Mouse (Mus musculus) liver, embryonic 11.5 days (tissue): ENCODE measurements around the gene 1700029J07Rik. TPM values are rescaled to one million over a fixed set of nuclear protein-coding genes. Genes with fewer than 3 reads are reported as not detected.

ENCODE experiments used
- ATAC-seq: fragments of 200-750 bp; cut with Nextera tagmentation; replicated peaks from 2 replicates; pipeline ENCODE4 v1.8.0; 2017; ENCODE audit warnings: moderate number of reproducible peaks, mild to moderate bottlenecking, moderate TSS enrichment, moderate library complexity; ENCODE audit not compliant: low FRiP score
- DNase-seq: peaks from one replicate; pipeline ENCODE4 v3.0.0-alpha.2; 2017; ENCODE audit warnings: low spot score
- H3K27ac ChIP-seq: fragments of 300-500 bp; sonication (generic); 2 replicates; pipeline ENCODE4 v1.5.1; 2014; ENCODE audit warnings: mild to moderate bottlenecking, low read depth, low read length, control low read depth
- H3K27me3 ChIP-seq: fragments of 300-500 bp; sonication (generic); replicated peaks from 2 replicates; pipeline ENCODE4 v1.6.1; 2014; ENCODE audit warnings: low read length, mixed read lengths; ENCODE audit not compliant: control insufficient read depth, insufficient read depth
- H3K36me3 ChIP-seq: fragments of 300-500 bp; sonication (generic); 2 replicates; pipeline ENCODE4 v1.6.1; 2014; ENCODE audit warnings: mild to moderate bottlenecking, low read length, moderate library complexity, mixed read lengths; ENCODE audit not compliant: control insufficient read depth, insufficient read depth
- H3K4me1 ChIP-seq: fragments of 300-500 bp; sonication (generic); replicated peaks from 2 replicates; pipeline ENCODE4 v1.6.1; 2014; ENCODE audit warnings: low read length, mixed read lengths; ENCODE audit not compliant: control insufficient read depth, insufficient read depth
- H3K4me2 ChIP-seq: fragments of 300-500 bp; sonication (generic); 2 replicates; pipeline ENCODE4 v1.6.1; 2014; ENCODE audit warnings: mild to moderate bottlenecking, control low read depth, moderate library complexity
- H3K4me3 ChIP-seq: fragments of 300-500 bp; sonication (generic); 2 replicates; pipeline ENCODE4 v1.5.1; 2014; ENCODE audit warnings: low read depth, low read length, control low read depth
- H3K9ac ChIP-seq: fragments of 300-500 bp; sonication (generic); 2 replicates; pipeline ENCODE4 v1.6.1; 2014; ENCODE audit warnings: low read depth, low read length, control low read depth
- H3K9me3 ChIP-seq: fragments of 300-500 bp; sonication (generic); 2 replicates; pipeline ENCODE4 v1.6.1; 2016; ENCODE audit warnings: low read length, inconsistent platforms, mixed read lengths; ENCODE audit not compliant: control insufficient read depth
- WGBS: fragments of 180-500 bp; shearing (Covaris S2); extraction: QIAGEN DNeasy Blood & Tissue Kit; methylation state at CpG from one replicate; pipeline ENCODE4 v1.1.7; 2014; 5-methylcytosine and 5-hydroxymethylcytosine counted together
- polyA plus RNA-seq: library from polyadenylated mRNA; unstranded; fragments of >200 nt; fragmentation: Nextera tagmentation; extraction: Ambion mirVana; gene quantifications from 2 replicates; pipeline ENCODE4 v1.2.1, GENCODE M21; 2014

Gene 1700029J07Rik
- polyA plus RNA-seq, 1 experiment from 2014 or later, result 2.0 TPM

DNA sequence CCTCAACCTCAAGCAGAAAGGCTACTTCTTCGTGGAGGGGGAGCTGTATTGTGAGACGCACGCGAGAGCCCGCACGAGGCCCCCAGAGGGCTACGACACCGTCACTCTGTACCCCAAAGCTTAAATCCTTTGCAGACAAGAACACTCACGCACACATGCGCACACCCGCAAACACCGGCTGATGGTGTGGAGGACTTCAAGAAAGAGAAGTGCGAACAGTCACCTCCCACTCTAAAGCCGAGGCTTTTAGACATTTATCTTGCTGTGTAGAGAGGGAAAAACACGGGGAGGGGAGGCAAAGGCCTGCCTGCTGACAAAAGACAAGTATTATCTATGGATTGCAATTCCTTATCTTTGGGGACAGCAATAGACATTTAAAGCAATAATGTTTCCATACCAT, 56.2 kb downstream of the 1700029J07Rik start:
- Histone ChIP-seq H3K36me3 (0 out of 2 replicates have a peak, but pooled peaks cover 2% of the 10 kb centered on the region), H3K27ac (no peak overlapping the region), H3K9me3 (peaks cover 2% of the 10 kb centered on the region; the same call in 1 of the 2 replicates), H3K27me3 (no peaks in the 10 kb centered on the region), H3K4me3 (no peak overlapping the region), H3K4me1 (no peaks in the 10 kb centered on the region), H3K9ac (no peak overlapping the region), H3K4me2 (no peak overlapping the region)
- DNase-seq, result no peak
- WGBS, result 79% methylated on average over 15 of the region's 15 CpGs
- ATAC-seq, result no peak

DNA sequence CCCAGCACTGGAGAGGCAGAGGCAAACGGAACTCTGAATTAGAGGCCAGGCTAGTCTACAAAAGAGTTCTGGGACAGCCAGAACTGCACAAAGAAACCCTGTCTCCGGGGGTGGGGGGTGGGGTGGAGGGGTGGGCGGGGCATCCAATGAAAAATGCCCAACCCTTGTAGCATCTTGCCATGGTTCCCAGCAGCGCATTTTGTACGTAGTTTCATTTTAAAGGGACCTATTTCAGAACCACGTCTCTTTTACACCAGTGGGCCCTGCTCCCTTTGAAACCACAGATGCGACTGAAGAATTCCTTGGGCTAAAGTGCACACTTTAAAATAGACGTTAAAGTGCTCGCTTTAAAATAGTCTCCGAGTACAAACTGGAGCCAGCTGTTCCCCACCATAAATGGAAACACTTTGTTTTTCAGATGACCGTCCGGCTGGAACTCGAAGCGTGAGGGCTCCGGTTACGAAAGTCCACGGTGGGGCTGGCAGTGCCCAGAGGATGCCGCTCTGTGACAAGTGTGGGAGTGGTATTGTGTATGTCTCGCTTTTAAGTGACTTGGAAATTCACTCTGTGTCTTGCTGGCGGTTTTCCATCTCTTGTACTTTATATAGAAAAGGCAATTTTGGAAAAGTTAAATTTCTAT, 57.9 kb downstream of the 1700029J07Rik start:
- DNase-seq (no peak), ATAC-seq (no peak)
- Histone ChIP-seq H3K36me3 (0 out of 2 replicates have a peak, but pooled peaks cover 2% of the 10 kb centered on the region), H3K4me1 (no peaks in the 10 kb centered on the region), H3K27ac (no peak overlapping the region), H3K9me3 (peaks cover 1% of the 10 kb centered on the region; the same call in 1 of the 2 replicates), H3K4me3 (no peak overlapping the region), H3K27me3 (no peaks in the 10 kb centered on the region), H3K4me2 (no peak overlapping the region), H3K9ac (no peak overlapping the region)
- 90% methylated on average over 19 of the region's 20 CpGs for WGBS

GRCm38 (mm10) chr8:45916496-45916895, 58.6 kb downstream of the 1700029J07Rik start:
- no peak overlapping the region for H3K27ac ChIP-seq
- no peaks in the 10 kb centered on the region for H3K4me1 ChIP-seq
- ATAC-seq (no peak), DNase-seq (no peak)
- H3K27me3 ChIP-seq, result no peaks in the 10 kb centered on the region
- H3K4me3 ChIP-seq, result no peak overlapping the region
- no peak overlapping the region for H3K4me2 ChIP-seq
- 63% methylated on average over 3 of the region's 3 CpGs for WGBS
- 0 out of 2 replicates have a peak, but pooled peaks cover 2% of the 10 kb centered on the region for H3K36me3 ChIP-seq
- H3K9me3 ChIP-seq, result no peaks in the 10 kb centered on the region
- no peak overlapping the region for H3K9ac ChIP-seq

DNA sequence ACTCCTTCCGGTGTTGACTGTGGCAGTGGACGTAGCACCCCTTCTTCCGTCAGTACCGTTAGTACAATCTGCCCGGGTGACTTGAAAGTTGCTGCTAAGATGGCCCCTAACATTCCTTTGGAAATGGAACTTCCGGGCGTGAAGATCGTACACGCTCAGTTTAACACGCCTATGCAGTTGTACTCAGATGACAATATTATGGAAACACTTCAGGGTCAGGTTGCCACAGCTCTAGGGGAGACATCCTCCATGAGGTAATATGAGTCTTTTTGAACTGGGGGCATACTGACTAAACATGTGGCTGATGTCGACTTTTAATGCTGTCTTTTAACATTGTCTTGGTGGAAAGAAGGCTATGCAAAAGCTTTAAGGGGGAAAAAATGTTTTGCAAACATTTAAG, 61.3 kb downstream of the 1700029J07Rik start:
- H3K4me2 ChIP-seq, result no peak overlapping the region
- no peak for ATAC-seq
- H3K9ac ChIP-seq, result no peak overlapping the region
- no peaks in the 10 kb centered on the region for H3K27me3 ChIP-seq
- no peaks in the 10 kb centered on the region for H3K9me3 ChIP-seq
- H3K4me3 ChIP-seq, result no peak overlapping the region
- H3K4me1 ChIP-seq, result no peaks in the 10 kb centered on the region
- WGBS, result 90% methylated on average over 11 of the region's 11 CpGs
- DNase-seq, result no peak
- no peak overlapping the region for H3K27ac ChIP-seq
- 0 out of 2 replicates have a peak, but pooled peaks cover 2% of the 10 kb centered on the region for H3K36me3 ChIP-seq

- Histone ChIP-seq H3K9me3 (no peaks in the 10 kb centered on the region), H3K9ac (no peak overlapping the region), H3K4me2 (no peak overlapping the region), H3K27ac (no peak overlapping the region), H3K36me3 (no peaks in the 10 kb centered on the region), H3K4me3 (no peak overlapping the region), H3K4me1 (no peaks in the 10 kb centered on the region), H3K27me3 (no peaks in the 10 kb centered on the region)
- no peak for ATAC-seq
- DNase-seq, result no peak
- 84% methylated on average over 4 of the region's 4 CpGs for WGBS
Measured at GRCm38 (mm10) chr8:45906251-45906619, 68.8 kb downstream of the 1700029J07Rik start.

- no peaks in the 10 kb centered on the region for H3K9me3 ChIP-seq
- no peak overlapping the region for H3K4me3 ChIP-seq
- H3K27me3 ChIP-seq, result no peaks in the 10 kb centered on the region
- no peak overlapping the region for H3K4me2 ChIP-seq
- no peak for DNase-seq
- H3K9ac ChIP-seq, result no peak overlapping the region
- no peak overlapping the region for H3K27ac ChIP-seq
- whole genome bisulfite sequencing, result 81% methylated on average over 7 of the region's 7 CpGs
- ATAC-seq, result no peak
- no peaks in the 10 kb centered on the region for H3K4me1 ChIP-seq
- no peaks in the 10 kb centered on the region for H3K36me3 ChIP-seq
Measured at GRCm38 (mm10) chr8:45905591-45906250, 69.3 kb downstream of the 1700029J07Rik start.

GRCm38 (mm10) chr8:45903659-45904058, 71.4 kb downstream of the 1700029J07Rik start:
- H3K9me3 ChIP-seq, result no peaks in the 10 kb centered on the region
- no peak overlapping the region for H3K9ac ChIP-seq
- DNase-seq (no peak), ATAC-seq (no peak)
- no peak overlapping the region for H3K27ac ChIP-seq
- no peaks in the 10 kb centered on the region for H3K27me3 ChIP-seq
- no peak overlapping the region for H3K4me3 ChIP-seq
- no peaks in the 10 kb centered on the region for H3K36me3 ChIP-seq
- no peak overlapping the region for H3K4me2 ChIP-seq
- H3K4me1 ChIP-seq, result no peaks in the 10 kb centered on the region
- WGBS, result 15% methylated on average over 3 of the region's 3 CpGs
